Mouse (Mus musculus) brain, adult 2 months (tissue): Measurements from ENCODE around the gene Ppih.
"Not testable (repeated sequence)": the region's sequence is repeated elsewhere in the genome, so short reads cannot be mapped to it uniquely, and the experiment has no call there.

Experiments
- DNase-seq: peaks from one replicate; pipeline ENCODE4 v3.0.0; 2011; ENCODE audit warnings: low read depth, low spot score

Ppih gene

DNA sequence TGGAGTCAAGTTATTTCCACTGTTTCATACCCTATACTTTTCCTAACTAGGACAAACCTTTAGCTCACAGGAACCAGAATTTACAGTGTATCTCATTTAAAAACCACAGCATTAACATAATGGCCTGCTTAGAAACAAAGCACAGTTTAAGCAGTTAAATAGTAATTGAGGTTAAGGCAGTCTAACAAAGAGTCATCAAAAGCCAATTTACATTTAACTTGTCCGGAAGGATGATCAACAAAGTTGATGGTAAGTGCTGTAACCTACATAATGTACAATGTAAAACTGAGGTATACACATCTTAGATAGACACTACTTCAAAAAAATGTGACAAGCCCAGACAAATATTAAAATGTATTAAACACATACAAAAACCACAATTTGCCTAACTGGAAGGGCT, 28.4 kb downstream of the Ppih start:
- DNase-seq, result no peak

DNA sequence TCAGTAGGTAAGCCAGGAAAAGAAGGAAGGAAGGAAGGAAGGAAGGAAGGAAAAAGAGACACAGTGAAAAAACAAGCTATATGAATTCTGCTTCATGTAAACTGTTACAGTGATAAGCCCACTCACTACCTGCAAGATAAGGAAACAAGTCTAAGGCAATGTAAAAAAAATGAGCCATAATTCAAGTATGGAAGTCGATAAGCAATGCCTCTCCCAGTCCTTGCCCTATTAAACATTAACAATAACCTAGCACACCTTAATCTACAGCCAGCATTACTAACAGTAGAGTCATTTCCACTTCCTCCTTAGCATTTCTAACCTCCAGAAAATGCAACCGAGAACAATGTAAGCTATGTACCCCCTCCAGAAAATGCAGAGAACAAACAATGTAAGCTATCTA, 35.0 kb downstream of the Ppih start:
- DNase-seq, result no peak

DNA sequence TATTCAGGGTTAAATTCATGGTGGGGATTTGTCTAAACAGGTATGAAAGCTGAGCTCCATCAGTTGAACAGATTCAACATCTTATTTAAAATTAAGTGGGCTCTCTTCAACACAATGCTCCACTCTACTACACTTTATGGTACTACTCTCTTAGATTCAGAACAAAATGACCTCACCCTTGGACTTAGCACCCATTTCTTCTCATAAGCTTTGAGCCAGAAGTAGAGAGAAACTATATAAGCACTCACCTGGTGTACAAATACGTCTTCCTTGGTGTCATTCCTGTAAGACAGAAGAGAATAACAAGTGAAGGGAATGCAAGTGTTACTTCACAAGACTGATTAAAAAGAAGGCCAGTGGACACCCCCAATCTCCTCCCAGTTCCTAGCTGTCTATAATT, 35.5 kb downstream of the Ppih start:
- DNase-seq, result no peak

DNA sequence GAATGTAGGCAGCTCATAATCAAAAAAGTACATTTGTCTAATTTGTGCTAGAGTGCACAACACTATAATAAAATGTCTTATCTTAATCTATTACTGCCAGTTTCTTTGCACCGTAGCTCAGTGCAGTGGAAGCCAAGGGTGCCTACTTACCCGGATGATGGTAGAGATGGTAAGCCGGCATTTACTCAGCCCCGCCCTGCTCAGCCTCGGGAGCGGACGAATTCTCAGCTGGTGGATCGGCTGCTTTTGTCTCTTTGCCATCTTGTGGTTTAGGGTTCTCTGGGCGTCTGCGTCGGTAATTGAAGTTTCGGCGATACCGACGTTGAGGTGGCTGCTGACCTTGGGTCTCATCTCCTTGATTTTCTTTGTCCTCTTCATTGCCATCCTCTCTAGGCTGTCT, 41.6 kb downstream of the Ppih start:
- DNase-seq, result not testable (repeated sequence)

DNA sequence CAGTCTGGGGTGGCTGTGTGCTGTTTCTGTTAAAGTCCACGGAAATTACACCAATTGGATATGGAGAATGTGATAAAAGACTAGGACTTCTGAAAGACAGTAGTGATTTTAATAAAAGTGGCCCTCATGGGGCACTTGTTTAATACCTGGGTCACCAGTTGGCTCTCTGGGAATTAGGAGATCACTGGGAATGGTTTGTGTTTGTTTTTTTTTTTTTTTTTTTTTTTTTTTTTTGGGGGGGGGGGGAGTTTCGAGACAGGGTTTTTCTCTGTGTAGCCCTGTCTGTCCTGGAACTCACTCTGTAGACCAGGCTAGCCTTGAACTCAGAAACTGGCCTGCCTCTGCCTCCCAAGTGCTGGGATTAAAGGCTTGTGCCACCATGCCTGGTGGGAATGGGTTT, 44.6 kb downstream of the Ppih start:
- no peak for DNase-seq

DNA sequence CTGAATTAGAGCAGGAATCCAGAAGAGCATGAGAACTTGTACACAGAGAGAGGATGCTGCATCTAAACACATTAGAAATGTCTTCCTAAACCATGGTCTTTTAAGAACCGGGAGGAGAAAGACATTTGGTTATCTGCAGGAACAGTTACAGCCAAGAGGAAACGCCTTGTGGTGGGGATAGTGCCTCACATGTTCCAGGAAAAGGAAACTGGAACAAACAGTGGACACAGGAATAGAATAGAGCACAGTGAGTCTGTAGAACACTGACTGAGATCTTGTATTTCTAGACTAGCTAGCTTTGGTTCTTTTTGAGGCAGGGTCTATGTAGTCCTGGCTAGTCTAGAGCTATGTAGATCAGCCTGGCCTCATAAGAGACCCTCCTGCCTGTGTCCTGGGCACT, 45.1 kb downstream of the Ppih start:
- no peak for DNase-seq

DNA sequence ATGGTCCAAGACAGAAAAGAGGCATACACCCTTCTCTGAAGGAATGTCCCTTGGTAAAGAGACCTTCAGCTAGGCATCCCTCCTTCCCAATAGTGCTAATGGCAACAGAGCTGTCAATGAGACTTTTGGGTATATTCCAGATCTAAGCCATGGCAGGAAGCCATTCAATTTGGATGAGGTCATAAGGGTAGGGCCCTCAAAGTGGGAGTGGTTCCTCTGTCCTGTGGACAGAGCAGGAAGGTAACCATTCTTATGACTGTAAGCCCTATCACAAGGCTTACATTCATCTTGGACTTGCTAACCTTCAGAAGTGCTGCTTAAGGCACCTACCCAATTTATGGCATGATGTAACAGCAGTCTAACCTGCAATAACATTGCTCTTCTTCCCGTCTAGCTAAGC, 45.7 kb downstream of the Ppih start:
- DNase-seq, result no peak

DNA sequence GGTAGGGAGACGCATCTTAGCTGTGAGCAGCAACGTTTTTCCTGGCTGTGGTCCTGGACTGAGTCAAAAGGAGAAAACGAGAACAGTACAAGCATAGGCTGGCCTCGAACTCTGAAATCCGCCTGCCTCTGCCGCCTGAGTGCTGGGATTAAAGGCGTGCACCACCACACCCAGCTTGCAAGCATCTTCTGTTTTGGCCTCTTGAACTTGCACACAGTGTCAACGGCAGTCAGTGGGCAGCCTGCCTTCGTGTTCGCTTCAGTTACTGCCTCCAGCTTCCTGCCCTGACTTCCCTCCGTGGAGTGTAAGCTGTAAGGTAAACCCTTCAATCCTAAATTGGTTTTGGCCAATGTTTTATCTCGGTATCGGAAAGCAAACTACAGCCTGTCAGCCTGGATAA, 53.7 kb downstream of the Ppih start:
- DNase-seq, result no peak

DNA sequence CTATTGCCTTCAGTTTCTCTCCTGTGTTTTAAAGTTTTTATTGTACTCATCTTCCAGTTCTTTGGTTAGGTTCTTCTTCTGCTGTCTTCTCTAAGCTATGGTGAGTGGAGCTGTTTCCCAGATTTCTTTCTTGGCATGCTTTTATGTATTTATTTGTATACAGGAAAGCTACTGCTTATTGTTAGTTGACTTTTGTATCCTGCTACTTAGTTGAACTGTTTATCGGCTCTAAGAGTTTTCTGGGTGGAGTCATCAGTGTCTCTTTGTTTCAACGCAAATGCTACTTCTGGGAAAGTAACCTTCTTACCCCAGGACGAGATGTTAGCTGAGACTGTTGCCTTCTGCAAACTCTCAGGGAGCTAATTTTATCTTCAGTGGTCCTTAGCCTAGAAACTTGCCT, 56.9 kb downstream of the Ppih start:
- no peak for DNase-seq

DNA sequence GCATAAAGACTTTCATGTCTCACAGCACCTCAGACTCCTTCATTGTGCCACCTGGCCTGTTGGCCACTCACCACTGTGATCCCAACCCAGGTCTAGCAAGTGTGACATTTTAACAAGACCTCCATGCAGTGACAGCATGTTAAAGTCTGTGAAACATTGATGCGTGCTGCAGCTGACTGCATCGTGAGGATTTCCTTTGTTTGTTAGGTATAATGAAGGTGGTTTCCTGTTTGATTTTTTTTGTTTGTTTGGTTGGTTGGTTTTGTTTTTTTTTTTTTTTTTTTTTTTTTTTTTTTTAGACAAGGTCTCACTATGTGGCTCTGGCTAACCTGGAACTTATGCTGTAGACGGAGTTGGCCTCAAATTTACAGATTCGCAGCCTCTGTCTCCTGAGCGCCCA, 57.9 kb downstream of the Ppih start:
- no peak for DNase-seq

DNA sequence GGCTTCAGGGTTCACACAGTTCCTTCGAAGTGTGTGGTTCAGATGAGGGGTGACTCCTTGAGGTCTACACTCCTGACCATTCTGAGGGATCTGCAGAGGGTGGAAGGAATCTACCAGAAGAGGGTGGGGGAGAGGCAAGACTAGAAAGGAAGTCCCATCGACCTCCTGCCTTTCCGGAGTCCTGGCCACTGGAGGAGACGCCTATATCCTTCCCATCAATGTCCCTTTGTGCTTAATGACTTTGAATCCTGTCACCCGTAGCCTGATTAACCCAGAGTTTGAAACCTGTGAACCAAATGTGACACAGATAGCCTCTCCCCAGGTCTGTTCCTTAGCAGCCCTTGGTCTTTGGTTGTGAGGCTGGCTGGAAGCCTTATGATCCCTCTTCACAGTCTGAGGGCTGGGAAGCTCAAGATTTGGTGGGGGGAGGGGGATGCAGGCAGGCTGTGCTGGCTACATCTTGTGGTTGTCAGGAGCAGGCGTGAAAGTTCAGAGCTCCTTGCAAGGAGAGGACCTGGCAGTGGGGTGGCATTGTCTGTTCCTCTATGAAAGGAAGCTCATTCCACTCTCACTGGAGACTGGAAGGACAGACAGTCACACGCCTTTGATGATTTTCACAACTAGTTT, 59.1 kb downstream of the Ppih start:
- no peak for DNase-seq

DNA sequence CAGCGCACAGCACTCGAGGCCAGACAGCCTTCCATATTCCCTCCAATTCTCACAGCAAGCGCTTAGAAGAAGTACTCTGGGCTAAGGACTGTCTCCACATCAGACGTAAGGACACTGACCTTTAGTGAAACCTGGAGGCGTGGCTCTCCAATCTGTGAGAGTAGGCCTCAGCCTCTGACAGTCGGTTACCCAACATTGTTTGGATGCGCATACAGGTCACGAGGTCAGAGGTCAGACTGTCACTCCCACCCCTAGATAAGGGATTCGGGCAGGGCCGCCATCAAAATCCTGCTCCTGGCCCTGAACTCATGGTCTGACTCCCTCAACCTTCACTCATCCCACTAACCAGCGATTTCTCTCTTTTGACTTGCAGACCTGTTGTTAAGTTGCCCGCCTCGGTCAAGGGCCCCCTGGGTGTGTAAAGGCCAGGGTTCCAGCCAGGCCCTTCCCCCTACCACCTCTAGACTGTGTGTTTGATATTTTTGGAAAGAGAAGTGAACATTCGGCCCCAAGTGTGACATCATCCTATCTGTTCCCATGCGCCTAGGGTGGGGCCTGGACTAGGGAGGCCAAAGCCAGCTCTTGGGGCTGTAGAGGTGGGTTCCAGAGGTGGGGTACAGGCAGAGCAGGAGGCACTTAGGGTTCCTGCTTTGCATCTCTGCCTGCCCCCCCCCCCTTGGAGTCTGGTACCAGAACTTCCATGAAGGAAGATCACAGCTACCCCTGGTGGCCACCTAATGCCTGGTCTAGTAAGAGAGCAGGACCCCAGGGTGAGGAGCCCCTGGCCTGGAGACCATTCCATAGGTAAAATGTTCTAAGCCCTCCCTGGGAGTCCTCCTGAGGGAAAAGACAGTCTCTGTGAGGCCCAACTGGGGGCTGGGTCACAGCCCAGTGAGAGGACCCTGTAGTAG, 60.7 kb downstream of the Ppih start:
- DNase-seq, result no peak

DNA sequence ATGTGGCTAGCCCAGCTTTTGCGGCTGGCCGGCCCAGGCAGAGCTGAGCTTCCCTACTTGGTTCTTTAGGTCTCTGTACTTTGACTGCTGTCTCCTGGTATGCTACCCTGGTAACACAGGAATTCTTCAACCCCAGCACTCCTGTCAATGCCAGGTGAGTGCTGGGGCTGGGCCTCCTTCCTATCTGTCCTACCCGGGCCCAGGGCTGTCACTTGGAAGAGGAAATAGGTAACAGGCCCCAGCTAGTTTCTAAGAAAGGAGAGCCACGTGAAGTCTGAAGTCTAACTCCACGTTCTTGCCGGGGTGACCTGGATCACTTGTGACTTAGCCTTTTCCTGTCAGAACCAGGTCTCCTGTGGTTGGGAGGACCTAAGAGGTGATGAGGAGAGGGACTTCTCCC, 63.3 kb downstream of the Ppih start:
- no peak for DNase-seq

DNA sequence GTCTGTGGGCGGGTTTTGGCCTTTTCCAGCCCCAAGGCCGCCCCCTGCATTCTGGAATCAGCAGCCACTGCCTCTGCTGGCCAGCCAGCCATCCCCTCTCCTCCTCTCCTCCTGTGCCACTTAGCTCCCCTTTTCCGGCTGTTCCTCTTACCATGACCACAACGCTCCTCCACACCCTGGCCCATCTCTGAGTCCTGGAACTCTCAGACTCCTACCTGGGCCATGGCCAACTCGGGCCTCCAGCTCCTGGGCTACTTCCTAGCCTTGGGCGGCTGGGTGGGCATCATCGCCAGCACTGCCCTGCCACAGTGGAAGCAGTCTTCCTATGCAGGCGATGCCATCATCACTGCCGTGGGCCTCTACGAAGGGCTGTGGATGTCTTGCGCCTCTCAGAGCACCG, 65.0 kb downstream of the Ppih start, which contains the start of gene Cldn19:
Gene Cldn19 (plus strand): TSS at position 64 of the 400 bp plus-strand sequence.
- DNase-seq, result no peak

DNA sequence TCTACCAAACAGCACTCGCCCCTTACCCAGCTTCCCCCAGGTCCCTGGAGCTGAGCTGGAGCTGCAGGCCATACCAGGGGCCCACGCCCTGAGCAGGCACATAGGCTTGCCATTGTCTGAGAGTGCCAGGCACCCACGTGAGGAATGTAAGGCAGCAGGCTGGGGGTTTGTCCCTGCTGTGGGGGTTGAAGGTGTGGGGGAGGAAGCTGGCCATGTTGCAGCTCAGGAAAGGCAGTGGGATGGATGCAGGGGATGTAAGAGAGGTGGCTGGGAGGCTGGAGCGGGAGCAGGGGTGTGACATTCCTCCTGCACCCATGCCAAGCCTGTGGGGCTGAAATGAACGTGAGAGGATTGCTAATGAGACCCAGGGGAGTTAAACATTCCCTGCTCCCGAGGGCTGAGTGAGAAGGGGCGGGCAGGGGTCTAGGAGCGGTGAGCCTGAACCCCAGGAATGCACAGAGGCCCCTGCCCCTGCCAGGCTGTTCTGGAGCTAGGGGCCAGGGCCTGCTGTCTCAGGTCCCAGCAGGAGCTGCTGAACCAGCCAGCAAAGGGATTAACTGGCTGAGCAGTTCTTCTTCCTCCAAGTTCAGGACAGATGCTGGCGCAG, 66.2 kb downstream of the Ppih start:
- peak; percentile 51 for DNase-seq

DNA sequence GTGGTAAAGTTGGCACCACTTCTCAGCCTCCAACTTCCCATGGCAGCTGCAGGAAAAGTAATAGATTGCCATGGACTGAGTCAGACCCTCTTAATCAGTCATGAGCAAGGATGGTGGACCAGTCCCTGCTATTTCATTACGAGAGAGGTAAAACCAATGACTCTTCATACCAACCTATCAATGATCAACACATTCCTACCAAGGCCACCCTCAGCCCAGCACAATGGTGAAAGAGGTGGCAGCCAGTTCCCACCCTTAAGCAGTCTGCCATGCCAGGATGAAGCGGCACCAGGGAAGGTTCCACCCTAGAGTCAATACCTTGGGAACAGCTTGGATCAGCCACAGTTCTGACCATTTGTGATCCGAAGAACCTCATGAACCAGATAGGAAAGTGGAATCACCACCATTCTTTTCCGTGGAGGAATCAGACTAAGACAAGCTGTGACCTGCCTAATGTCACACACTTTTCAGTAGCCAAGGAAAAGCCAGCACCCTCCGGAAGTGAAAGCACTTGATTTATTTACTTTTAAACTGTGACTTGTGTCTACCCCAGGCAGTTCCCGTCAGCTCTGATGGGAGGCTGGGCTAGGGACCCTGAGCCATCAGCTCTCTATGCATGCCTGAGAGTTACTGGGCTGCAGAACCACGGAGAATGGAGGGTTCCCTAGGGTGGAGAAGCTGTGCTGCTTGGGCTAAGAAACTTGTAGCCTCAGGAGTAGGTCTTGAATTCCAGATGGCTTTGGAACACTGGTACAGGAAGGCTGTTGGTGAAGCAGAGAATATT, 68.1 kb downstream of the Ppih start:
- no peak for DNase-seq
